Mouse (Mus musculus) olfactory bulb, adult 2 months (tissue): ENCODE measurements around the gene Dhrs3. TPM values are rescaled to one million over a fixed set of nuclear protein-coding genes. Genes with fewer than 3 reads are reported as not detected.

ENCODE experiments used
- H3K27ac ChIP-seq: fragments of 200-500 bp; 2 replicates; pipeline ENCODE4 v1.5.1; 2012; ENCODE audit warnings: low read depth, low read length; ENCODE audit not compliant: insufficient read depth
- H3K4me1 ChIP-seq: fragments of 200-500 bp; 2 replicates; pipeline ENCODE4 v1.6.1; 2012; ENCODE audit warnings: low read length; ENCODE audit not compliant: control insufficient read depth, insufficient read depth
- H3K4me3 ChIP-seq: fragments of 200-500 bp; 2 replicates; pipeline ENCODE4 v1.5.1; 2012; ENCODE audit warnings: mild to moderate bottlenecking, low read depth, low read length, moderate library complexity; ENCODE audit not compliant: insufficient read depth
- CTCF ChIP-seq: fragments of 200-500 bp; IDR thresholded peaks from 2 replicates; pipeline ENCODE4 v1.5.1; 2012; ENCODE audit warnings: low read depth, mild to moderate bottlenecking, low read length, moderate library complexity; ENCODE audit not compliant: insufficient read depth
- POLR2A ChIP-seq: fragments of 200-500 bp; IDR thresholded peaks from 2 replicates; pipeline ENCODE4 v1.6.1; 2012; ENCODE audit warnings: mild to moderate bottlenecking, low read depth, low read length, moderate library complexity; ENCODE audit not compliant: insufficient read depth
- WGBS: fragments of 180-500 bp; shearing (Covaris S2); methylation state at CpG from one replicate; pipeline ENCODE4 v1.1.7; 2018; 5-methylcytosine and 5-hydroxymethylcytosine counted together
- polyA plus RNA-seq: library from polyadenylated mRNA; stranded (reverse); fragments of >200 nt; gene quantifications from 2 replicates; pipeline ENCODE4 v1.2.4, GENCODE M21; 2012; ENCODE audit warnings: low replicate concordance; ENCODE audit not compliant: missing spikeins, insufficient read depth, insufficient read length

Dhrs3 gene
- polyA plus RNA-seq, 1 experiment = not detected

DNA sequence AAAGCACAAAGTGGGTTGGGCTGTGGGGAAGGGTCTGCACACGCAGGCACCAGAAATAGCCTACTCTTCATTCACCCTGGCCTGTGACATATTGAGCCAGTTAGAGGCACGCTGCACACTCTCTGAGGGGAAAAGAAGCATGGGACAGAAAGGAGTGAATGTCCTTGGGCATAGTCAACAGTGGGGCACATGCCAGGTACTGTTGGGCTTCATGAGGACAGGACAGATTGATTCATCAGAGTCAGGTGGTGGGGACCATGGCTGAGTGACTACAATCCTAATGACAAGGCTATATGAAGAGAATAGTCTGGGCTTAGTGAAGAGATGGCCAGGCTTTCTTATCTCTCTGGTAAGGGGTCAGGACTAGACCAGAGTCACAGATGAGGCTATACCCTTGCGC lies 49.8 kb downstream of the Dhrs3 start:
- no peak overlapping the region for H3K4me3 ChIP-seq
- no peaks in the 10 kb centered on the region for H3K4me1 ChIP-seq
- WGBS = 96% methylated on average over 3 of the region's 3 CpGs
- TF ChIP-seq CTCF = no peak
- TF ChIP-seq POLR2A = no peak
- no peak overlapping the region for H3K27ac ChIP-seq

DNA sequence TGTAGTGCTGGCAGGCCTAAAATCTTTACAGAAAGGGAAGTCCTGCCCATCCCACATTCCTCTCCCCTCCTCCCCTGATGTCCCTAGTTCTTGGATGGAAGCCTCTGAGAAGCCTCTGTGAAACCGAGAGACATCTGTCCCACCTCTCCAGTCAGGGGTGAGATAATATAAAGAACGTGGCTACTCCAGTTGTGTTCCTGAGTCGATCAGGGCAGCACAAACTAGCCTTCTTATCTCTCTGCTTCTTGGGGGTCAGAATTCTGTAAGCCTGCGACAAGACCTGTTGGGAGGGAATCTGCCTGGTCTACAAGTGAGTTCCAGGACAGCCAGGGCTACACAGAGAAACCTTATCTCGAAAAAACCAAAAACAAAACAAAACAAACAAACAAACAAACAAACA lies 50.6 kb downstream of the Dhrs3 start:
- Histone ChIP-seq H3K4me3 (no peak overlapping the region), H3K27ac (no peak overlapping the region), H3K4me1 (no peaks in the 10 kb centered on the region)
- TF ChIP-seq CTCF = no peak
- WGBS = 92% methylated on average over 5 of the region's 5 CpGs

DNA sequence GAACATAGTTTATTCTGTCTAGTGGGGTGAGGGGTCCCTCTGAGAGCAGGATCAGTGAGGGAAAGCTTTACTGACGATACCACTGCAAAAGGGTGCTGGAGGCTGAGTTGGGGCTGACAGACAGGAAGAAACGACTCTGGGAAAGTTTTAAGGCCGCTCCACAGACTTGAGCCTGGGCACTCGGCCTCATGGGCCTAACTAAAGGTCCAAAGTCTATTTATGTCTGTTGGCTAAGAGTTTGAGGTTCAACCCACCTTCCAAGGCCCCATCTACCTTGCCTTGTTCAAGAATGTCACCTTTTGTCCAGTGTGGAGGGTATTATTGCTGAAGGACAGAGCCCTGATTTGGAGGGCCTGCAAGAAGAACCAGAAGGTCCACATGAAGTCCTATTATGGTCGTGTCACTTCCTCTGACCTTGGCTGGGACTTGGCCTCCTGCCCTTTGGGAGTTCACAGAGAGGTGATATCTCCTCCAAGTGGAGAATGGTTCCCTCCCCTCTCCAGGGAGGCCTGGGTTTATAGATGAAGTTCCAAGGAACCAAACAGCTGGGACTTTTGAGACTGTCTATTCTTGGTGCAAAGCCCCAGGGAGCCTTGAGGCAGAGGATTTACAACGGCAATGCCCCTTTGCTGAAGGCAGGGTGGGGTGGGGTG lies 55.2 kb downstream of the Dhrs3 start:
- 0 out of 2 replicates have a peak, but pooled peaks cover 7% of the 10 kb centered on the region for H3K4me1 ChIP-seq
- no peak overlapping the region for H3K27ac ChIP-seq
- H3K4me3 ChIP-seq = no peak overlapping the region
- WGBS = 72% methylated on average over 6 of the region's 6 CpGs
- TF ChIP-seq POLR2A = no peak
- TF ChIP-seq CTCF = no peak

DNA sequence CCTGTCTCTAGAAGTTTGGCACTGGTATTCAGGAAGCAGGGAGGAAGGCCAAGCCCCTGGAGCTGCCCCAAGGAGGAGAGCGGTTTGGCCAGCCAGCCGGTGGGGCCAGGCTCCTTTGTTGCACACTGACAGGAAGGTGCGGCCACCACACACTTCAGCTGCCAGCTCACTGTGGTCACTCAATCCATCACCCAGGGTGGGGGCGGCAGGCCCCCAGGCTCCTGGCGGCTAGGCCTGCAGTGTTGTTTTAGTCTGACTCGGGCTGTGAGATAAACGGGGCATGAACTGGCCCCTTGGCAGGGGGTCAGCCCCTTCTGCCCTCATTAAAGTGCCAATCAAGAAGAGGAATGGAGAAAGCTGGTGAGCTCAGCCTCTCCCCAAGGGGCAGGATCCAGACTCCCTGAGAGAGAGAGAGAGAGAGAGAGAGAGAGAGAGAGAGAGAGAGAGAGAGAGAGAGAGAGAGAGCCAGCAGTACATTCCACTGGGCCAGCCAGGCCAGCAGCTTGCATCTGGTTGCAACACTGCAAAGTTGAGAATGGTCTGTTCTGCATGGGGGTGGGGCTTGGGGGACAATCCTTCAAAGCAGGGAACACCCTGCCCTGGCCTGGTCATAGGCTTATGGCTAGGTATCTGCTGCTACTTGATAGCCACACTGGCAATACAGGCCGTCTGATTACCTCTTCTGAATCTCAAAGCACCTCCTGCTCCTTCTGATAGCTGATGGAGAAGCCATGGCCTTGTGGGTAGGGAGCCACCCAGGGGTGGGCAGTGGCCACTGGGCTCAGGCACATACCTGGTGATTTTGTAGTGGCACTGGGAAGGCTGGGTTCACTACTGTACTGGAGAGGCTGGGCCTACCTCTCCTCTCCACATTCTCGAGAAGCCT lies 57.1 kb downstream of the Dhrs3 start:
- 56% methylated on average over 9 of the region's 9 CpGs for WGBS
- H3K27ac ChIP-seq = no peak overlapping the region
- TF ChIP-seq CTCF = no peak
- no peak for TF ChIP-seq POLR2A
- no peak overlapping the region for H3K4me3 ChIP-seq
- H3K4me1 ChIP-seq = 0 out of 2 replicates have a peak, but pooled peaks cover 7% of the 10 kb centered on the region

DNA sequence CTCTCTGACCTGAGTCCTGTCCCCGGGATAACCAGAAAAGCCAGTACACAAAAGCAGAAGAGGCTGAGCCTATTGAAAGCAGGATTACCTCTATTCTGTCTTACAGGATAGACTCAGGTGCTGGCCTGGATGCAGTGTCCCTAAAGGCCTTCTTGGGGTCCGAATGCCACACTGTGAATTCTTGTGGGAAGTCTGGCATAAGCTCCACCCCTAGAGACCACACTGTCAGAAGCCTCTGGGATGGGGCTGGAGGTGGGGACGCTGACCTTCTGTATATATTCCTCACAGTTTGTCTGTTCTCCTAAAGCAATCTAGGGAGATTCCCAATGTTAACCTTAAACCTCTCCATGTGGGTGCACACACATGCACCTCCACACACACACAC lies 57.7 kb downstream of the Dhrs3 start:
- H3K27ac ChIP-seq = no peak overlapping the region
- 86% methylated on average over 3 of the region's 3 CpGs for WGBS
- no peak for TF ChIP-seq CTCF
- no peak for TF ChIP-seq POLR2A
- H3K4me3 ChIP-seq = no peak overlapping the region
- H3K4me1 ChIP-seq = 0 out of 2 replicates have a peak, but pooled peaks cover 7% of the 10 kb centered on the region

DNA sequence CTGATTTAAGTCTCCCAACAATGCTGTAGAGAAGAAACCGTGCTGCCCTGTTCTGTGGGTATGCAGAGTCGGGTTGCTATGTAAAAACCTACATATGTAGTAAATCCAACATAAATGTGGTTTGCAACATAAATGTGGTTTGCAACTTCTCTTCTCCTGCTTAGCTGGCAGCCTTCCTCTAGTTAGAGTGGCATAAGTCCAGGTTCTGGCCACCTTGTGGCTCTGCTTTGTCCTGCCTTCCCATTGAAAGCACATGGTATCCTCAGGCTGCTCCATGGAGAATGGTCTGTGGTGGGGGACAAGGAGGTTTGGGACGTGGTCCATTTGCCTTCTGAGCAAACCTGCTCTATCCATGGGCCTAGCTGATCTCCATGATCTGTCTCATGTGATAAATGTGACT lies 58.3 kb downstream of the Dhrs3 start:
- H3K4me3 ChIP-seq = no peak overlapping the region
- no peak for TF ChIP-seq CTCF
- WGBS = 97% methylated on average over 3 of the region's 3 CpGs
- H3K4me1 ChIP-seq = 0 out of 2 replicates have a peak, but pooled peaks cover 7% of the 10 kb centered on the region
- no peak overlapping the region for H3K27ac ChIP-seq

DNA sequence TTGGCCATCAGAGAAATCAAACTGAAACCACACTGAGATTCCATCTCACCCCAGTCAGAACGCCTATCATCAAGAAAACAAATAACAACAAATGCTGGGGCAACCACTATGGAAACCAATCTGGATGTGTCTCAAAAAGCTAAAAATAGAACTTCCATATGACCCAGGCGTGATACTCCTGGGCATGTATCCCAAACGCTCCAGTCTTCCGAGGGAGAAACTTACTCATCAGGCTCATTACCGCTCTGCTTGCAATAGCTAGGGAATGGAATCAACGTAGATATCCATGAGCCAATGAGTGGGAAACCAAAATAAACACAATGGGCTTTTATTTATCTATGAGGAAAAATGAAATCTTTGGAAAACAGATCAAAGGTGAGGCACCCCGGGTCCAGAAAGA lies 59.2 kb downstream of the Dhrs3 start:
- WGBS = 70% methylated on average over 7 of the region's 7 CpGs
- TF ChIP-seq POLR2A (no peak), CTCF (no peak)

DNA sequence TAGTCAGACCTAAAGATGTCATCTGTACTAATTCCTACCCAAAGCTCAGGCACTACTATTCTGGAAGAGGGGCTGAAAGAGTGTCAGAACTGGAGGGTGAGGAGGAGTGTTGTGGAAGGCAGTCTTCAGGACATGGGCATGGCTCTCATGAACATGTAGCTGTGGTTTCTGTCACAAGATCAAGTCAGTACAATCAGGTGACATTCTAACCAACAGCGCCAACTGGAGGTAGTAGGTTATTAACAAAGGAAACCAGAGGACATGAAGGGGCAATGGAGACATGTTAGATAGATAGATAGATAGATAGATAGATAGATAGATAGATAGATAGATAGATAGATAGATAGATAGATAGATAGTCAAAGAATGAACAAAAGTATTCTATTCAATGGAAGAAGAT lies 60.8 kb downstream of the Dhrs3 start:
- Histone ChIP-seq H3K27ac (no peak overlapping the region), H3K4me1 (0 out of 2 replicates have a peak, but pooled peaks cover 7% of the 10 kb centered on the region), H3K4me3 (no peak overlapping the region)
- no peak for TF ChIP-seq CTCF
- TF ChIP-seq POLR2A = no peak
- 95% methylated on average over 1 of the region's 1 CpGs for WGBS

More for the DNA sequence above, 59.2 kb downstream of the Dhrs3 start:
- H3K27ac ChIP-seq = no peak overlapping the region
- H3K4me3 ChIP-seq = no peak overlapping the region
- 0 out of 2 replicates have a peak, but pooled peaks cover 7% of the 10 kb centered on the region for H3K4me1 ChIP-seq

DNA sequence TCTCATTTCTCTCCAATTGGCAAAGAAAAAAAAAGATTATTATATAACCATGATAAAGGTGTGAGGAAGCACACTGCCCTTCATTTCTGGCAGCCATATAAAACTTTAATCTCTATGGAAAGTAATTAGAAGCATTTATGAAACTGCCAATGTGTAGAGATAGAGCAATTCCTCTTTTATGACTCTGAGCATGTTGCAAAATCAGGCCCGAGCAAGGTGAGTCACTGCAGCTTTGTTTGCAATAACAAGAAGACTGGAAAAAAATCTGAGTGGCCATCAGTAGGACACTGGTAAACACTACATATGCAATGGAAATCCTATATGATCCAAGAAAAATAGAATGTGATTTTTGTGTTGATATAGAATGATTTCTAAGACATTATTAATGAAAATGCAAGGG lies 63.2 kb downstream of the Dhrs3 start:
- no peak for TF ChIP-seq POLR2A
- no peak for TF ChIP-seq CTCF
- 78% methylated on average over 1 of the region's 1 CpGs for WGBS
- no peak overlapping the region for H3K4me3 ChIP-seq
- no peaks in the 10 kb centered on the region for H3K4me1 ChIP-seq
- H3K27ac ChIP-seq = no peak overlapping the region

DNA sequence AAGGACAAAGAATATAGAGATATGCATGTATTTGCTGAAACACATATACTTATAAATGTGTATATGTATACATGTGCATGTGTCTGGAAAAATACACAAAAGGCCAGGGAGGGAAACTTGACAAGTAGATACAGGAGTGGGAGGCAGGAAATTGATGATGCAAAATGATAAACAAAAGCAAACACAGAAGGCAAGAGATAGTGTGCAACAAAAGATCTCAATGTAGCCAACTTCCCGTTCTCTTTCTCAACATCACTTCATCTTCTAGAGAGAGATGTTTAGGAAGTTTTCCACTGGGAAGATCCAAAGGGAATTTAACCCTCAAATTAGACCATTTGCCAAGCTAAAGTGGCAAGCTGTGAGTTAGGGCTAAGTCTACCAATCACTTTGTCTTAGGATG lies 63.7 kb downstream of the Dhrs3 start:
- no peak for TF ChIP-seq POLR2A
- no peak for TF ChIP-seq CTCF
- no peak overlapping the region for H3K4me3 ChIP-seq
- no peaks in the 10 kb centered on the region for H3K4me1 ChIP-seq
- H3K27ac ChIP-seq = no peak overlapping the region
- WGBS = 72% methylated on average over 1 of the region's 1 CpGs
